In genomic region chr4:119320131-119320830, GRCm38 (mm10) we compare ENCODE assay signal across 8 mouse cellular contexts. TPM values are rescaled to one million over a fixed set of nuclear protein-coding genes. Genes with fewer than 3 reads are reported as not detected.
DNase-seq lines count a peak whose midpoint lies in the region; ATAC-seq and TF ChIP-seq lines count a peak whose summit lies in the region.

Gene Ppih (minus strand): TSS chr4:119320546.

- peaks cover 33% of the 10 kb centered on the region for H3K36me3 ChIP-seq in embryonic facial prominence, embryonic 13.5 days
- 0 out of 2 replicates have a peak, but pooled peaks cover 2% of the 10 kb centered on the region for H3K36me3 ChIP-seq in kidney, adult 2 months (ENCODE audit: control insufficient read depth, insufficient read depth, low read length)
- peaks cover 37% of the 10 kb centered on the region for H3K36me3 ChIP-seq in limb, embryonic 12.5 days
- H3K36me3 ChIP-seq in midbrain, embryonic 15.5 days (replicated peaks) = peaks cover 16% of the 10 kb centered on the region; the same call in 1 of the 2 replicates
- H3K36me3 ChIP-seq in spleen, adult 2 months (ENCODE audit: control insufficient read depth, insufficient read depth, low read length) = peaks cover 14% of the 10 kb centered on the region

- no peaks in the 10 kb centered on the region for H3K9me3 ChIP-seq in embryonic facial prominence, embryonic 13.5 days
- H3K9me3 ChIP-seq in limb, embryonic 12.5 days = no peaks in the 10 kb centered on the region
- no peaks in the 10 kb centered on the region for H3K9me3 ChIP-seq in midbrain, embryonic 15.5 days

- H3K9ac ChIP-seq in embryonic facial prominence, embryonic 13.5 days = peak within 1 kb of the TSS; percentile 81
- peak within 1 kb of the TSS; percentile 59 for H3K9ac ChIP-seq in limb, embryonic 12.5 days (replicated peaks)
- H3K9ac ChIP-seq in midbrain, embryonic 15.5 days = peak within 1 kb of the TSS; percentile 53

- peaks cover 13% of the 10 kb centered on the region for H3K4me1 ChIP-seq in embryonic facial prominence, embryonic 13.5 days
- H3K4me1 ChIP-seq in kidney, adult 2 months (ENCODE audit: control insufficient read depth, insufficient read depth, low read length) = peaks cover 7% of the 10 kb centered on the region; the same call in 1 of the 2 replicates
- H3K4me1 ChIP-seq in limb, embryonic 12.5 days (replicated peaks) = peaks cover 15% of the 10 kb centered on the region
- peaks cover 20% of the 10 kb centered on the region for H3K4me1 ChIP-seq in midbrain, embryonic 15.5 days
- H3K4me1 ChIP-seq in spleen, adult 2 months (ENCODE audit: control insufficient read depth, insufficient read depth, insufficient read length) = peaks cover 5% of the 10 kb centered on the region; the same call in 1 of the 2 replicates

- H3K27ac ChIP-seq in embryonic facial prominence, embryonic 13.5 days = peak within 1 kb of the TSS; percentile 90
- H3K27ac ChIP-seq in kidney, adult 2 months (ENCODE audit: insufficient read depth, low read depth, low read length) = peak within 1 kb of the TSS; percentile 79
- peak within 1 kb of the TSS; percentile 87 for H3K27ac ChIP-seq in limb, embryonic 12.5 days
- H3K27ac ChIP-seq in midbrain, embryonic 15.5 days = peak within 1 kb of the TSS; percentile 84
- peak within 1 kb of the TSS; percentile 83 for H3K27ac ChIP-seq in spleen, adult 2 months (ENCODE audit: insufficient read depth, low read length)

- peak within 1 kb of the TSS; percentile 81 for H3K4me3 ChIP-seq in embryonic facial prominence, embryonic 13.5 days
- H3K4me3 ChIP-seq in kidney, adult 2 months (ENCODE audit: insufficient read depth, low read depth, low read length) = peak within 1 kb of the TSS; percentile 70
- peak within 1 kb of the TSS; percentile 67 for H3K4me3 ChIP-seq in limb, embryonic 12.5 days (replicated peaks)
- H3K4me3 ChIP-seq in midbrain, embryonic 15.5 days = peak within 1 kb of the TSS; percentile 70
- H3K4me3 ChIP-seq in spleen, adult 2 months (ENCODE audit: extremely low read depth, insufficient read depth, insufficient read length) = peak within 1 kb of the TSS; percentile 87

- peak; percentile 93 for DNase-seq in 3134 (ENCODE audit: extremely low read depth, insufficient read length, low spot score)
- peak; percentile 98 for DNase-seq in adrenal gland, postnatal 36 days
- peak; percentile 97 for DNase-seq in heart, adult 18-20 months
- DNase-seq in kidney, adult 2 months = peak; percentile 98
- DNase-seq in spleen, adult 2 months (ENCODE audit: low read depth in 1 of 2, low spot score in 2 of 2) = peak; percentile 89 to 94

- no peak for TF ChIP-seq CTCF in kidney, adult 2 months (conservative IDR thresholded peaks at IDR 0.05; ENCODE audit: insufficient read depth, insufficient read length, low read depth, low read length)
- no peak for TF ChIP-seq CTCF in spleen, adult 2 months (IDR thresholded peaks at IDR 0.05; ENCODE audit: extremely low read depth, insufficient read depth, insufficient read length, insufficient replicate concordance)

- no peaks in the 10 kb centered on the region for H3K27me3 ChIP-seq in embryonic facial prominence, embryonic 13.5 days
- no peaks in the 10 kb centered on the region for H3K27me3 ChIP-seq in kidney, adult 2 months (replicated peaks; ENCODE audit: control insufficient read depth, insufficient read depth, low read length)
- H3K27me3 ChIP-seq in limb, embryonic 12.5 days = peaks cover 10% of the 10 kb centered on the region; the same call in 1 of the 2 replicates
- no peaks in the 10 kb centered on the region for H3K27me3 ChIP-seq in midbrain, embryonic 15.5 days (replicated peaks)
- no peaks in the 10 kb centered on the region for H3K27me3 ChIP-seq in spleen, adult 2 months (ENCODE audit: control insufficient read depth, insufficient read depth, low read length)

- ATAC-seq in embryonic facial prominence, embryonic 13.5 days (ENCODE audit: insufficient number of reproducible peaks, insufficient read depth, low FRiP score, low TSS enrichment, low read depth) = peak; percentile 91
- ATAC-seq in limb, embryonic 12.5 days (ENCODE audit: insufficient number of reproducible peaks, insufficient read depth, low FRiP score, low TSS enrichment, low read depth) = peak; percentile 94
- peak; percentile 98 for ATAC-seq in midbrain, embryonic 15.5 days (replicated peaks)

- peak within 1 kb of the TSS; percentile 95 for H3K4me2 ChIP-seq in embryonic facial prominence, embryonic 13.5 days
- H3K4me2 ChIP-seq in limb, embryonic 12.5 days = peak within 1 kb of the TSS; percentile 97
- peak within 1 kb of the TSS; percentile 95 for H3K4me2 ChIP-seq in midbrain, embryonic 15.5 days

- peak; percentile 88 for TF ChIP-seq POLR2A in kidney, adult 2 months (IDR thresholded peaks at IDR 0.05; ENCODE audit: low read depth, low read length)
- peak; percentile 68 for TF ChIP-seq POLR2A in spleen, adult 2 months (IDR thresholded peaks at IDR 0.05; ENCODE audit: low read depth, low read length)

- WGBS in embryonic facial prominence, embryonic 13.5 days = under 1% methylated on average over 44 of the region's 44 CpGs
- WGBS in kidney, adult 2 months = under 1% methylated on average over 44 of the region's 44 CpGs
- under 1% methylated on average over 44 of the region's 44 CpGs for WGBS in limb, embryonic 12.5 days
- WGBS in midbrain, embryonic 15.5 days = under 1% methylated on average over 44 of the region's 44 CpGs
- WGBS in spleen, adult 2 months = 1% methylated on average over 44 of the region's 44 CpGs

RNA-seq across cellular contexts. Expression of gene Ppih, which starts in this region (rescaled TPM):
- total RNA-seq in adrenal gland, postnatal 36 days (2021) = 10 to 100 TPM; 20.0 to 20.3 TPM
- polyA plus RNA-seq in embryonic facial prominence, embryonic 13.5 days (2015; fragmentation: Nextera tagmentation; extraction: Ambion mirVana) = 103 and 125 TPM in 2 replicates
- 10 to 100 TPM; 10.9 to 12.4 TPM for total RNA-seq in heart, adult 18-20 months (2021)
- polyA plus RNA-seq in kidney, adult 2 months (2012; rRNA removed) = 7.1 and 11.2 TPM in 2 replicates
- 127 and 133 TPM in 2 replicates for polyA plus RNA-seq in limb, embryonic 12.5 days (2016; fragmentation: Nextera tagmentation; extraction: Ambion mirVana)
- polyA plus RNA-seq in midbrain, embryonic 15.5 days (2015; fragmentation: Nextera tagmentation; extraction: Ambion mirVana) = 45.9 and 47.3 TPM in 2 replicates
- polyA plus RNA-seq in spleen, adult 2 months (2012; rRNA removed) = 5.2 and 6.0 TPM in 2 replicates

Comparison
In these comparisons a context has a peak if more than half of its experiments do, and no peak if none do; other contexts are left out.
1. Peak in every context shown above with its lines: DNase-seq, ATAC-seq, H3K4me3 ChIP-seq and H3K27ac ChIP-seq.